Mouse (Mus musculus) MN1 (cell line): ENCODE measurements around the gene Car5b.

Experiments
- DNase-seq: peaks from one replicate; pipeline ENCODE4 v3.0.0-alpha.2; 2016; ENCODE audit warnings: low spot score

The Car5b gene

DNA sequence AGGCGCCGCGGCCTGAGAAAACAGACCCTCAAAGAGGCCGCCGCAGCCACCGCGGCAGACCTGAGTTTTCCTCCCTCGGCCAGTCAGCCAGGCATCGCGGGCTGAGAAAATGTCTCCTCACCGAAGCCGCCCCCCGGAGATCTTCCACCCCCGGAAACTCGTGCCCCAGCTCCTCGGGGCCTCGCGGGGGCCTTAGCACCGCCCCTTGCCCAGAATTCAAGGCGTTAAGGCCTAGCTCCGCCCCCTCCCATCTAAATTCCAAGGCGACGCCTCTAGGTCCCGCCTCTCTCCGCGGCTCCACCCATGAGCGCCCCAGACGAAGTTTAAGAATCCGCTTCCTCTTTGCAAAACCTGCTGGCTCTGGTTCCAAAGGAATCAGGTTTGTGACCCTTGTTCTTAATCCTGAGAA lies 69.3 kb downstream of the Car5b start, which contains the start of gene Zrsr2:
TSS of gene Zrsr2 (minus strand) at position 195 of the 409 bp plus-strand sequence.
- peak; percentile 87 for DNase-seq

DNA sequence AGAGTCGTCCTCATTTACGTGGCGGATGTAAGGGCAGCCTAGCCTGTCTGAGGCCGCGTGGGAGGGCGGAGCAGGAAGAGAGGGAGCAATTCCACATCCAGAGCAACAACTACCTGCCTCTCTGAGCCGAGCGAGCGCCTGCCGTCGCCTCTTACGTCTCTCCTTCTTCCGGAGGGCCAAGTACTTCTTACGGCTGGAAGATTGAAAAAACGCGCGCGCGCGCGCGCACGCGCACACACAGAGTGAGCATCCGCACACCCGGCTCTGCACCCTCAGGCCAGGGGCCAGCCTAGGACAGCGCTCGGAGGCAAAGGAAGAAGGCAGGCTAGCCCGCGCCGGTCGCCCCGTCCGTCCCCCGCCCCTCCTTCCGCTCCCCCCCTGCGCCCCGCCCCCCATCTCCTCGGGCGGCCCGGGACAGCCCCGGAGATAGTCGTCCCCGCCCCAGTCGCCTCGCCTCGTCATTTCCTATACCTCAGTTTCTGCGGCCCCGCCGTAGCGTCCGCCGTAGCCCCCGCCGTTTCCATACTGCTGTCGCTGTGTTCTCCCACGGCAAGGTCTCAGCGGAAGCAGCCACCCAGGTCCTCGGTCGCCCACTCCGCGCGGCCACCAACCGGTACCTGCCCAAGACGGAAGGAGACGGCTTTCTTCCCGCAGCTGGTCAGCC lies 69.9 kb downstream of the Car5b start:
- peak; percentile 64 for DNase-seq

DNA sequence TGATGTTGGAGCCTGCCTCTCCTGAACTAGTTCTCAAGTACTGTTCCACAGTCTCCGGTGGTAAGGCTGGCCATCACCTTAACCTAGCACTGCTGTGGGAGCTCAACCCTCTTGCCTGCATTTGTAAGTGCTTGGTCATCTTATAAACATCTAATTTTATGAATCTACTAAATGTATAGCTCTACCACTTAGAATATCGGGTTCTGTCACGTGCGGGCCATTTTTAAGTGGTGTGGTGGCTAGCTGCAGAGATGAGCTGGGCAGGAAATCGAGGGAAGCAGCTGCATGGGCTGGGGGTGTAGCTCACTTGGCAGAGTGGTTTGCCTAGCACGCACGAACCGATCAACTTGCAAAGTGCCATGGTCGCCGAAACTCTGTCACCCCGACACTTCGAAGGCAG lies 70.4 kb downstream of the Car5b start:
- no peak for DNase-seq

DNA sequence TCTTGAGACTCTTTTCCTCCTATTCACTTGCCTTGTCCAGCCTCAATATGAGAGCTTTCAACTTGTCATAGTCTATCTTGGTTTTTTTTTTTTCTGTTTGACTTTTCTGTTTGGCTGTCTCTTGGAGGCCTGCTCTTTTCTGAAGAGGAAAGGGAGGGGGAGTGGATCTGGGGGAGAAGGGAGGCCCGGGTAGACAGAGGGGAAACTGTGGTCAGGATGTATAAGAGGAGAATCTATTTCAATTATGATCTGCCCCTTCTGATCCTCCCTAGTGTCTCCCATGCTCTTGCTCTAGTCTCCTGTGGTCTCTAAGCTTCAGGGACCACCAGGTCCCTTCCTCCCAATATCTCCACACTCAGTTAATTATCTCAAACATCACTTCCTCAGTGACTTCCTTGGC lies 76.2 kb downstream of the Car5b start:
- DNase-seq, result no peak

DNA sequence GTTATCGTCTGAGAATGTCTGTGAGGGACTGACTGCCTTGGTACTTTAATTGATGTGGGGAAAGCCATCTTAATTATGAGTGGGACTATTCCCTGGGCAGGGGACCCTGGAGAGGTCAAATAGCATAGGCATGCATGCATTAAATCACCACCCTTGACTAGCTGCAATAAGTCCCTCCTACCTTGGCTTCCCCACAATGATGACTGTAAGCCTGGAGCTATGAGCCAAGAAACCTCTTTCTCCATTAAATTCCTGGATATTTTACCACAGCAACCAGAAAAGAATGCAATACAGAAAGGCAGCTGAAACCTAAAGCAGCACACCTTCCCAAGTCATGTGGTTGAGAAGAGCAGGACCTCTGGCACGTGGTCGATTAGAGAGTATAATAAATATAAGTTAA lies 83.4 kb downstream of the Car5b start:
- no peak for DNase-seq

DNA sequence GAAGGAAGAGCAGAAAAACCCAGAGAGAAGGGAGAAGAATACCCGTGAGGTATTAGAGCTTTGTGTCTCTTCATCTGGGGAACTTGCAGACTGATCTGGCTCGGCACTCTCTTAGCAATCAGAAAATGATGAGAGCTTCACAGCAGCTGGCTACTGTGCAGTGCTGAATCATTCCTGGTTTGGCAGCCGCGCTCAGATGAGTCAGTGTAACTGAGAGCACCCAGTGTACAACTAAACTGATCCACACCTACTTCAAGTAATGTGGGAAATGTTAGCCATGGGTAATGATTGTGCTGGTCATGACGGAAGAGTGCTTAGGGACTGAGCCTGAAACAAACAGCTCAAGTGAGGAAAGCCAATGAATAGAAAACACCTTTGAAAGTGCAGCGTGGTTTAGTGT lies 89.2 kb downstream of the Car5b start:
- peak; percentile 49 for DNase-seq

DNA sequence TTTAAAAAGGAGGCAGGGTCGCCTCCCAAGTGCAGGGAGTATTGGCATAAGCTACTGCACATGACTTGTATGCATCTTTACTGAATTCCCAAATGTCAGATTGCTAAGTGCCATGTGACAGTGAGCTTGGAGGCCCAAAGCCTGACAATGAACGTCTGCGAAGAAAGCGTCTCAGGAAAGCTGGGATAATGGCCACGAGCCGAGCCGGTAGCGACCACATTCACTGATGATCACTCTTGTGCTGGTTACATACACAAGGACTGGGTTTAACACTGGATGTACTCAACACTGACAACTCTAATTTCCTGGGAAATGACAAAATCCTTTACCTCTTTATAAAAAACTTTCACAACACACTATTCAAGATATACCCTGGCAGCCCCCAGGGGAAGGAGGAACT lies 93.1 kb downstream of the Car5b start:
- no peak for DNase-seq

DNA sequence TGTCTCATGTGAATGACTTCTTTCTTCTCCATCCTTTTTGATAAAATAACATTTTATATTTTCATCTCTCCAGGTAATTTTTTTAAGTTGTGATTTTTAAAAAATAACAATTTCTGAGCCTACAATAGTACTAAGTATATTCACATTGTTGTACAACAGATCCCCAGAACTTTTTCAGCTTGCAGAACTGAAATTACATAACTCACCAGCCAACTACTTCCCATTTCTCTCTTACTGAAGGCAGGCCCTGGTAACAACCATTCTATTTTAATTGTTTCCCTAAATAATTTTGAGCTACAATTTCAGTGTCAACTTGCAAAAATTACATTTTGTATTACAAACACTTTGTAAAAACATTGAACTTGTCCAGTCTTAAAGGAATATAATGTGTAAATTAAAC lies 98.2 kb downstream of the Car5b start:
- DNase-seq, result no peak
